Mouse (Mus musculus) neural tube, embryonic 11.5 days (tissue): Measurements from ENCODE around the gene Tnf. TPM values are rescaled to one million over a fixed set of nuclear protein-coding genes. Genes with fewer than 3 reads are reported as not detected.

Experiments used
- ATAC-seq: fragments of 200-750 bp; cut with Nextera tagmentation; 2 replicates; pipeline ENCODE4 v1.8.0; 2017; ENCODE audit warnings: moderate number of reproducible peaks, mild to moderate bottlenecking, moderate TSS enrichment, moderate library complexity; ENCODE audit not compliant: insufficient read depth, low FRiP score, low TSS enrichment
- DNase-seq: peaks from one replicate; pipeline ENCODE4 v3.0.0-alpha.2; 2015; ENCODE audit warnings: low spot score
- H3K27ac ChIP-seq: fragments of 300-500 bp; sonication (generic); 2 replicates; pipeline ENCODE4 v1.5.1; 2014; ENCODE audit warnings: low read depth, mild to moderate bottlenecking, low read length
- H3K27me3 ChIP-seq: fragments of 300-500 bp; sonication (generic); 2 replicates; pipeline ENCODE4 v1.6.1; 2014; ENCODE audit warnings: mild to moderate bottlenecking, low read length, mixed read lengths; ENCODE audit not compliant: control insufficient read depth, insufficient read depth
- H3K36me3 ChIP-seq: fragments of 300-500 bp; sonication (generic); 2 replicates; pipeline ENCODE4 v1.6.1; 2014; ENCODE audit warnings: mild to moderate bottlenecking, low read length, moderate library complexity, mixed read lengths; ENCODE audit not compliant: control insufficient read depth, insufficient read depth
- H3K4me1 ChIP-seq: fragments of 300-500 bp; sonication (generic); 2 replicates; pipeline ENCODE4 v1.6.1; 2014; ENCODE audit warnings: low read length, mixed read lengths; ENCODE audit not compliant: control insufficient read depth, insufficient read depth
- H3K4me2 ChIP-seq: fragments of 300-500 bp; sonication (generic); 2 replicates; pipeline ENCODE4 v1.6.1; 2014; ENCODE audit warnings: low read depth, mild to moderate bottlenecking, moderate library complexity
- H3K4me3 ChIP-seq: fragments of 300-500 bp; sonication (generic); 2 replicates; pipeline ENCODE4 v1.5.1; 2014; ENCODE audit warnings: low read depth, low read length
- H3K9ac ChIP-seq: fragments of 300-500 bp; sonication (generic); 2 replicates; pipeline ENCODE4 v1.6.1; 2014; ENCODE audit warnings: mild to moderate bottlenecking, low read length
- H3K9me3 ChIP-seq: fragments of 300-500 bp; sonication (generic); 2 replicates; pipeline ENCODE4 v1.6.1; 2016; ENCODE audit warnings: low read length; ENCODE audit not compliant: control insufficient read depth
- WGBS: fragments of 180-500 bp; shearing (Covaris S2); extraction: QIAGEN DNeasy Blood & Tissue Kit; methylation state at CpG from one replicate; pipeline ENCODE4 v1.1.7; 2014; 5-methylcytosine and 5-hydroxymethylcytosine counted together
- polyA plus RNA-seq: library from polyadenylated mRNA; unstranded; fragments of >200 nt; fragmentation: Nextera tagmentation; extraction: Ambion mirVana; gene quantifications from 2 replicates; pipeline ENCODE4 v1.2.1, GENCODE M21; 2014

The Tnf gene
- polyA plus RNA-seq, 1 experiment from 2014 or later: 0.16 TPM

- Histone ChIP-seq H3K36me3 (peaks cover 89% of the 10 kb centered on the region), H3K9me3 (no peaks in the 10 kb centered on the region), H3K27ac (no peak overlapping the region), H3K4me1 (peaks cover 3% of the 10 kb centered on the region), H3K4me2 (no peak overlapping the region), H3K4me3 (no peak overlapping the region), H3K27me3 (no peaks in the 10 kb centered on the region), H3K9ac (no peak overlapping the region)
- DNase-seq: no peak
- no peak for ATAC-seq
- WGBS: 94% methylated on average over 8 of the region's 8 CpGs
Observed at GRCm38 (mm10) chr17:35157661-35158175, 44.1 kb downstream of the Tnf start.

DNA sequence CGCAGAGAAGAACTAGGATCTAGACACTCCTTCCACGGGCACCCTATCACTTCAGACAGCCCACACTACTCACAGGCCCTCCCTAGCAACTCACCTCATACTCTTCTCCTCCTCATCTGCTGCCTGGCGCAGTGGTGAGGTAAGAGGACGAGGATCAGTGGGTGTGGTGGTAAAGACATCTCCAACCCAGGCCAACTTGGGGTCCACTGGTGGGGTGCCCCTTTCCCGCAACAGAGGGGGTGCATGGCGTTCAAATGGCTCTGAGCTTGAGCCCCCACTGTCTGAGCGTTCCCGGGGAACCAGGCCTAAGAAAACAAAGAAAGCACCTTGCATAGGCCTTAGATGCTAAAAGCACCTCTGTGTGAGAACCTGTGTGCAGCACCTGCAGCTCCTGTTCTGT lies 44.6 kb downstream of the Tnf start:
- Histone ChIP-seq H3K27ac (no peak overlapping the region), H3K9me3 (no peaks in the 10 kb centered on the region), H3K4me2 (no peak overlapping the region), H3K4me3 (no peak overlapping the region), H3K36me3 (peaks cover 90% of the 10 kb centered on the region), H3K4me1 (no peaks in the 10 kb centered on the region; the same call in 1 of the 2 replicates), H3K9ac (no peak overlapping the region), H3K27me3 (no peaks in the 10 kb centered on the region)
- WGBS: 94% methylated on average over 8 of the region's 8 CpGs
- DNase-seq (no peak), ATAC-seq (no peak)

DNA sequence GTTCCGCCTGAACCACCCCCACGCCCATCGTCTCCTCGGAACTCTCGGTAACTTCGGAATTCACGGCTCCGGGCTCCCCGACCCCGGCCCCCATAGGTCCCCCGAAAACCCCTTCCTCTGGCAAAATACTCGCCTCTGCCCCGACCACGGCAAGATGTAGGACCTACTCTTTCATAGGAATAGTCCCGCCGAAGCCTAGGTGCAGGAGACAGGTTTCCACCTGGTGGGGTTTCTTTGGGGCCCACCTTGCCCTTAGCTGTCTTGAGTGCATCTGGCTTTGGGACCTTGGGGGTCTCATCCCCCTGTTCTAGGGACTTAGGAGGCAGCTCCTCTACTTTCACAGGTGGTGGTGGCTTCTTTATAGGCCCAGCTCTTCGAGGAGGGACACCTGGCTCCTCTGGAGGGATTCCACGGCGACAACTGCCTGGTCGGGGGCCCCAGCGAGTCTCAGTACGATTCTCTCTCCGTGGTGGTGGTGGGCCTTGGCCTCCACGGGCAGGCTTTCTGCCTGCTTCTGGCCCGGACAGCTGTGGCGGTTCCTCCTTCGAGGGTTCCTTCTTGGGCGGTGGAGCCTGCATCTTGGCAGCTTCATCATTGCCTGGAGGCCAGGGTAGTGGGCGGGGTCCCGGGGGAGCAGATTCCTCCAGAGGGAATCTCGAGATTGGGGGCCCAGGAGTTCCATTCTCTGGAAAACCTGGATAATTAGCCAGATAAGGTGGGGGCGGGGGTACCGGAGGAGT lies 45.2 kb downstream of the Tnf start:
- Histone ChIP-seq H3K27me3 (no peaks in the 10 kb centered on the region), H3K9ac (no peak overlapping the region), H3K9me3 (no peaks in the 10 kb centered on the region), H3K4me1 (no peaks in the 10 kb centered on the region), H3K36me3 (peaks cover 90% of the 10 kb centered on the region), H3K4me3 (no peak overlapping the region), H3K27ac (no peak overlapping the region), H3K4me2 (no peak overlapping the region)
- ATAC-seq (no peak), DNase-seq (no peak)
- WGBS: 92% methylated on average over 33 of the region's 33 CpGs

GRCm38 (mm10) chr17:35155451-35155850 lies 46.4 kb downstream of the Tnf start:
- no peak overlapping the region for H3K9ac ChIP-seq
- no peak overlapping the region for H3K27ac ChIP-seq
- H3K27me3 ChIP-seq: no peaks in the 10 kb centered on the region
- no peak for ATAC-seq
- H3K9me3 ChIP-seq: no peaks in the 10 kb centered on the region
- 94% methylated on average over 12 of the region's 12 CpGs for WGBS
- peaks cover 90% of the 10 kb centered on the region for H3K36me3 ChIP-seq
- H3K4me3 ChIP-seq: no peak overlapping the region
- H3K4me2 ChIP-seq: no peak overlapping the region
- H3K4me1 ChIP-seq: no peaks in the 10 kb centered on the region
- DNase-seq: no peak

- no peaks in the 10 kb centered on the region for H3K9me3 ChIP-seq
- no peak overlapping the region for H3K9ac ChIP-seq
- H3K27me3 ChIP-seq: no peaks in the 10 kb centered on the region
- no peak for DNase-seq
- ATAC-seq: no peak
- H3K27ac ChIP-seq: no peak overlapping the region
- no peaks in the 10 kb centered on the region for H3K4me1 ChIP-seq
- 82% methylated on average over 7 of the region's 7 CpGs for WGBS
- H3K4me3 ChIP-seq: no peak overlapping the region
- H3K4me2 ChIP-seq: no peak overlapping the region
- peaks cover 89% of the 10 kb centered on the region for H3K36me3 ChIP-seq
Observed at GRCm38 (mm10) chr17:35154616-35155015, 47.2 kb downstream of the Tnf start.

DNA sequence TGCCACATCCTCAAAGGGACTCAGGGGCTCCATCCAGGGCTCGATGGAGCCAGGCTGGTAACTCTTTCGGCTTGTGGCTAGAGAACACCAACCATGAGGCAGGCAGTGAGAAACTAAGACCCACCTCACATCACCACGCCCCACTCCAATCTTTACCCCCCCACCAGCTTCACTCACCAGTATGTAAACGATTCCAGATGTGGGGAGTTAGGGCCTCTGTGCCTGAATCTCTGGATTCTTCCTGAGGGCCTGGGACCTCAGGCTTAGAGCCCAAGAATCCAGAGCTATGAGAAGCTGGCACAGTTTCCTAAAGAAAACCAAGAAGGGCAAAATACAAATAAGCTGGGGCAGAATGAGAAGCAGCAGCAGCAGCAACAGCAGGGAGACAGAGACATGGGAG lies 47.9 kb downstream of the Tnf start:
- DNase-seq (no peak), ATAC-seq (no peak)
- Histone ChIP-seq H3K9me3 (no peaks in the 10 kb centered on the region), H3K27ac (no peak overlapping the region), H3K27me3 (no peaks in the 10 kb centered on the region), H3K4me1 (no peaks in the 10 kb centered on the region), H3K9ac (no peak overlapping the region), H3K4me2 (no peak overlapping the region), H3K36me3 (peaks cover 87% of the 10 kb centered on the region), H3K4me3 (no peak overlapping the region)
- 88% methylated on average over 4 of the region's 4 CpGs for WGBS

GRCm38 (mm10) chr17:35153077-35153476 lies 48.7 kb downstream of the Tnf start:
- WGBS: 93% methylated on average over 9 of the region's 9 CpGs
- Histone ChIP-seq H3K36me3 (peaks cover 79% of the 10 kb centered on the region), H3K27ac (no peak overlapping the region), H3K27me3 (no peaks in the 10 kb centered on the region), H3K4me1 (no peaks in the 10 kb centered on the region), H3K9ac (no peak overlapping the region), H3K4me3 (no peak overlapping the region), H3K4me2 (no peak overlapping the region), H3K9me3 (no peaks in the 10 kb centered on the region)
- no peak for ATAC-seq
- DNase-seq: no peak

DNA sequence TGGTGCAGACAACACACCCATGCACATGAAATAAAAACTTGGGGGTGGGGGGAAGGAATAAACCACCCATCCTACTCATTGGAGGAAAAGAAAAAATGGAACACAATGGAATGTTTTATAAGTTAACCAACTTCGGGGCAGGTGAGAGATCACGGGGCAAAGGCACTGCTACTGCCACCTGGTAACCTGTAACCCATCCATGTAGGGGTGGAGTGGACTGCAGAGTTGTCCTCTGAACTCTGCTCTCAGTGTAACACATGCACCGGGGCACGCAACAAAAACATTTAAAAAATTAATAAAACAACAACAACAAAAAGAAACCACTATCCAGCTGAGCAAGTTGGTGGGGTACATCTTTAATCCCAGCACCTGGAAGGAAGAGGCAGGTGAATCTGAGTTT lies 49.7 kb downstream of the Tnf start:
- H3K36me3 ChIP-seq: peaks cover 69% of the 10 kb centered on the region
- ATAC-seq (no peak), DNase-seq (no peak)
- 97% methylated on average over 4 of the region's 4 CpGs for WGBS
- H3K4me1 ChIP-seq: no peaks in the 10 kb centered on the region
- H3K4me3 ChIP-seq: no peak overlapping the region
- no peaks in the 10 kb centered on the region for H3K9me3 ChIP-seq
- H3K27ac ChIP-seq: no peak overlapping the region
- no peaks in the 10 kb centered on the region for H3K27me3 ChIP-seq
- H3K9ac ChIP-seq: no peak overlapping the region
- H3K4me2 ChIP-seq: no peak overlapping the region
